Mouse (Mus musculus): ENCODE data around the gene Ipo9. TPM values are rescaled to one million over a fixed set of nuclear protein-coding genes. Genes with fewer than 3 reads are reported as not detected.

The Ipo9 gene
- total and polyA plus RNA-seq, 3 experiments = 33.7 to 58.3 (median 38.3) TPM

- 0 out of 4 replicates have a peak, but pooled peaks cover 3 to 4% of the 10 kb centered on the region in 2 experiments for H3K4me1 ChIP-seq (ENCODE audit: control insufficient read depth in 1 of 2, insufficient read depth in 2 of 2)
- H3K36me3 ChIP-seq (replicated peaks in 1 of 2; ENCODE audit: control insufficient read depth in 1 of 2, insufficient read depth in 1 of 2, low read length in 1 of 2) = no peaks in the 10 kb centered on the region
- H3K9me3 ChIP-seq (replicated peaks; ENCODE audit: low read length) = no peaks in the 10 kb centered on the region
- no peak overlapping the region for H3K4me2 ChIP-seq (ENCODE audit: insufficient read depth, low read depth, poor library complexity, severe bottlenecking)
- in situ Hi-C loops (cut with MboI; ENCODE audit: low pct_ligation_motif_present, low pct_unique_long_range_greater_than_20kb, low sequenced_read_pairs) = loop anchor here (5.0 kb wide), 1 partner anchor 91 kb away; no protein-coding TSS in a partner anchor
- no peak for DNase-seq (ENCODE audit: extremely low read depth)
- H3K27me3 ChIP-seq (replicated peaks) = peaks cover 5% of the 10 kb centered on the region
- no peak for TF ChIP-seq TBP (conservative IDR thresholded peaks at IDR 0.05; ENCODE audit: low read depth, low read length)
- TF ChIP-seq POLR2A (IDR thresholded peaks at IDR 0.05; ENCODE audit: low read depth, low read length) = no peak
- no peak for TF ChIP-seq TCF12 (IDR thresholded peaks at IDR 0.05; ENCODE audit: low read depth, low read length)
- no peak for TF ChIP-seq RAD21 (IDR thresholded peaks at IDR 0.05; ENCODE audit: low read depth, low read length)
- TF ChIP-seq ELF1 (IDR thresholded peaks at IDR 0.05; ENCODE audit: low read depth, low read length) = no peak
- no peak for TF ChIP-seq MXI1 (IDR thresholded peaks at IDR 0.05; ENCODE audit: low read depth, low read length)
- no peak for TF ChIP-seq BHLHE40 (IDR thresholded peaks at IDR 0.05; ENCODE audit: low read depth, low read length)
- no peak for TF ChIP-seq MAZ (IDR thresholded peaks at IDR 0.05; ENCODE audit: low read depth, low read length)
- no peak for TF ChIP-seq ZKSCAN1 (IDR thresholded peaks at IDR 0.05; ENCODE audit: borderline replicate concordance, low read depth, low read length)
- TF ChIP-seq ZMIZ1 (IDR thresholded peaks at IDR 0.05; ENCODE audit: low read depth, low read length) = no peak
- dilution Hi-C loops (cut with MboI; ENCODE audit: extremely low pct_ligation_motif_present, extremely low pct_unique_long_range_greater_than_20kb, low sequenced_read_pairs) = no loop called here
- H3K79me2 ChIP-seq (replicated peaks; ENCODE audit: control insufficient read depth, extremely low read depth, insufficient read depth, poor library complexity, severe bottlenecking) = no peaks in the 10 kb centered on the region
- no peak overlapping the region for H3K4me3 ChIP-seq (replicated peaks in 1 of 3; ENCODE audit: low read depth in 2 of 3, low read length in 2 of 3, poor library complexity in 1 of 3)
- no peak overlapping the region for H3K27ac ChIP-seq (ENCODE audit: insufficient read depth, low read depth)
- H3K9ac ChIP-seq (ENCODE audit: insufficient read depth, low read depth) = no peak overlapping the region
These were observed 21.1 kb upstream of the Ipo9 start for GRCm38 (mm10) chr1:135451419-135451818.

- Histone ChIP-seq H3K4me2 (ENCODE audit: insufficient read depth, low read depth, poor library complexity, severe bottlenecking) (no peak overlapping the region), H3K9me3 (replicated peaks; ENCODE audit: low read length) (no peaks in the 10 kb centered on the region), H3K9ac (ENCODE audit: insufficient read depth, low read depth) (no peak overlapping the region), H3K27ac (ENCODE audit: insufficient read depth, low read depth) (no peak overlapping the region), H3K4me1 (ENCODE audit: control insufficient read depth in 1 of 2, insufficient read depth in 2 of 2) (0 out of 4 replicates have a peak, but pooled peaks cover 3 to 4% of the 10 kb centered on the region in 2 experiments), H3K36me3 (replicated peaks in 1 of 2; ENCODE audit: control insufficient read depth in 1 of 2, insufficient read depth in 1 of 2, low read length in 1 of 2) (no peaks in the 10 kb centered on the region), H3K4me3 (replicated peaks in 1 of 3; ENCODE audit: low read depth in 2 of 3, low read length in 2 of 3, poor library complexity in 1 of 3) (no peak overlapping the region), H3K79me2 (replicated peaks; ENCODE audit: control insufficient read depth, extremely low read depth, insufficient read depth, poor library complexity, severe bottlenecking) (no peaks in the 10 kb centered on the region), H3K27me3 (replicated peaks) (peaks cover 5% of the 10 kb centered on the region)
- DNase-seq (ENCODE audit: extremely low read depth) = no peak
- in situ Hi-C loops (cut with MboI; ENCODE audit: low pct_ligation_motif_present, low pct_unique_long_range_greater_than_20kb, low sequenced_read_pairs) = loop anchor here (5.0 to 25.0 kb wide), 2 partner anchors 92 to 212 kb away; no protein-coding TSS in a partner anchor
- dilution Hi-C loops (cut with MboI; ENCODE audit: extremely low pct_ligation_motif_present, extremely low pct_unique_long_range_greater_than_20kb, low sequenced_read_pairs) = no loop called here
- TF ChIP-seq ZNF384 (IDR thresholded peaks at IDR 0.05; ENCODE audit: low read depth, low read length) (no peak), IRF4 (IDR thresholded peaks at IDR 0.05; ENCODE audit: low read depth, low read length) (no peak), HCFC1 (IDR thresholded peaks at IDR 0.05; ENCODE audit: low read depth, low read length) (no peak), POLR2AphosphoS2 (IDR thresholded peaks at IDR 0.05; ENCODE audit: low read depth, low read length) (no peak), TCF12 (IDR thresholded peaks at IDR 0.05; ENCODE audit: low read depth, low read length) (no peak), MYC (IDR thresholded peaks at IDR 0.05; ENCODE audit: low read depth, low read length) (no peak), SMC3 (IDR thresholded peaks at IDR 0.05; ENCODE audit: low read depth, low read length) (no peak), KAT2A (IDR thresholded peaks at IDR 0.05; ENCODE audit: insufficient replicate concordance, low read length) (no peak), CTCF (conservative IDR thresholded peaks at IDR 0.05 in 1 of 2, IDR thresholded peaks at IDR 0.05 in 1 of 2; ENCODE audit: low read depth in 2 of 2, low read length in 2 of 2) (no peak), JUN (IDR thresholded peaks at IDR 0.05; ENCODE audit: insufficient read depth, low read depth, low read length) (no peak), CHD2 (IDR thresholded peaks at IDR 0.05; ENCODE audit: low read length) (no peak), NRF1 (IDR thresholded peaks at IDR 0.05; ENCODE audit: low read depth, low read length) (no peak), GABPA (IDR thresholded peaks at IDR 0.05; ENCODE audit: insufficient replicate concordance, low read depth, low read length) (no peak), MAX (IDR thresholded peaks at IDR 0.05; ENCODE audit: low read length) (no peak), E2F4 (IDR thresholded peaks at IDR 0.05; ENCODE audit: insufficient replicate concordance, low read depth, low read length) (no peak), BHLHE40 (IDR thresholded peaks at IDR 0.05; ENCODE audit: low read depth, low read length) (no peak), ELF1 (IDR thresholded peaks at IDR 0.05; ENCODE audit: low read depth, low read length) (no peak), POLR2A (IDR thresholded peaks at IDR 0.05; ENCODE audit: low read depth, low read length) (no peak), RAD21 (IDR thresholded peaks at IDR 0.05; ENCODE audit: low read depth, low read length) (no peak), NELFE (IDR thresholded peaks at IDR 0.05; ENCODE audit: low read depth, low read length) (no peak)
These were observed 19.6 kb upstream of the Ipo9 start for GRCm38 (mm10) chr1:135449876-135450275.
